In genomic region chr9:90903557-90903956, GRCm38 (mm10) we compare ENCODE assay signal across 31 mouse cellular contexts.
DNase-seq lines count a peak whose midpoint lies in the region; ATAC-seq and TF ChIP-seq lines count a peak whose summit lies in the region.
"Had no signal": no experiment of that assay in that cellular context is flagged by ENCODE, and none has a peak within 500 bp of the region (broad histone marks: within the 10 kb centered on the region; RNA-seq: fewer than 3 reads in every experiment).

No protein-coding gene starts in this region.

- ATAC-seq in forebrain, embryonic 14.5 days: no peak
- ATAC-seq in forebrain, postnatal 0 days: no peak
- ATAC-seq in midbrain, embryonic 14.5 days (ENCODE audit: low FRiP score, low TSS enrichment): no peak; the same call in 1 of the 2 replicates
- no peak for ATAC-seq in midbrain, embryonic 15.5 days (replicated peaks)
- ATAC-seq: intestine, embryonic 16.5 days; lung, postnatal 0 days had no signal

- no peaks in the 10 kb centered on the region for H3K27me3 ChIP-seq in forebrain, embryonic 14.5 days (replicated peaks; ENCODE audit: control insufficient read depth, insufficient read depth, low read length)
- no peaks in the 10 kb centered on the region for H3K27me3 ChIP-seq in forebrain, postnatal 0 days (ENCODE audit: insufficient read depth, low read length)
- H3K27me3 ChIP-seq in midbrain, embryonic 14.5 days (ENCODE audit: control insufficient read depth, insufficient read depth, low read length): peaks cover 13% of the 10 kb centered on the region
- H3K27me3 ChIP-seq in midbrain, embryonic 15.5 days (replicated peaks): 0 out of 2 replicates have a peak, but pooled peaks cover 5% of the 10 kb centered on the region
- H3K27me3 ChIP-seq: embryonic facial prominence, embryonic 12.5 days; hindbrain, embryonic 13.5 days; limb, embryonic 15.5 days; liver, embryonic 13.5 days; stomach, embryonic 15.5 days had no signal

- H3K4me1 ChIP-seq in forebrain, embryonic 14.5 days (ENCODE audit: control insufficient read depth, insufficient read depth, low read length): peaks cover 3% of the 10 kb centered on the region; the same call in 1 of the 2 replicates
- H3K4me1 ChIP-seq in forebrain, postnatal 0 days (ENCODE audit: insufficient read depth): no peaks in the 10 kb centered on the region
- H3K4me1 ChIP-seq in midbrain, embryonic 14.5 days (ENCODE audit: control insufficient read depth, insufficient read depth, low read length): no peaks in the 10 kb centered on the region
- H3K4me1 ChIP-seq in midbrain, embryonic 15.5 days: no peaks in the 10 kb centered on the region
- H3K4me1 ChIP-seq: embryonic facial prominence, embryonic 12.5 days; hindbrain, embryonic 13.5 days; limb, embryonic 15.5 days; liver, embryonic 13.5 days; stomach, embryonic 15.5 days had no signal

- H3K4me2 ChIP-seq in forebrain, embryonic 14.5 days (ENCODE audit: low read length): no peak overlapping the region
- H3K4me2 ChIP-seq in forebrain, postnatal 0 days (ENCODE audit: low read depth): no peak overlapping the region
- no peak overlapping the region for H3K4me2 ChIP-seq in midbrain, embryonic 14.5 days (ENCODE audit: low read length)
- H3K4me2 ChIP-seq in midbrain, embryonic 15.5 days: no peak overlapping the region
- H3K4me2 ChIP-seq: embryonic facial prominence, embryonic 12.5 days; heart, embryonic 11.5 days; hindbrain, embryonic 13.5 days; limb, embryonic 15.5 days; liver, embryonic 13.5 days; stomach, embryonic 15.5 days had no signal

- no peak overlapping the region for H3K9ac ChIP-seq in forebrain, embryonic 14.5 days (ENCODE audit: low read length)
- H3K9ac ChIP-seq in forebrain, postnatal 0 days: no peak overlapping the region
- H3K9ac ChIP-seq in midbrain, embryonic 14.5 days (replicated peaks; ENCODE audit: low read length): no peak overlapping the region
- no peak overlapping the region for H3K9ac ChIP-seq in midbrain, embryonic 15.5 days
- H3K9ac ChIP-seq: embryonic facial prominence, embryonic 12.5 days; hindbrain, embryonic 13.5 days; limb, embryonic 15.5 days; liver, embryonic 13.5 days; stomach, embryonic 15.5 days had no signal

- H3K4me3 ChIP-seq in forebrain, embryonic 14.5 days (ENCODE audit: low read depth, low read length): no peak overlapping the region
- H3K4me3 ChIP-seq in forebrain, postnatal 0 days (ENCODE audit: low read depth, low read length): no peak overlapping the region
- no peak overlapping the region for H3K4me3 ChIP-seq in midbrain, embryonic 14.5 days (replicated peaks; ENCODE audit: low read depth, low read length)
- no peak overlapping the region for H3K4me3 ChIP-seq in midbrain, embryonic 15.5 days
- H3K4me3 ChIP-seq: embryonic facial prominence, embryonic 12.5 days; hindbrain, embryonic 13.5 days; limb, embryonic 10.5 days; limb, embryonic 15.5 days; liver, embryonic 13.5 days; myocyte; stomach, embryonic 15.5 days had no signal

- no peak for TF ChIP-seq CTCF in forebrain, postnatal 0 days (IDR thresholded peaks at IDR 0.05; ENCODE audit: low read depth)

- no peaks in the 10 kb centered on the region for H3K36me3 ChIP-seq in forebrain, embryonic 14.5 days (ENCODE audit: control insufficient read depth, insufficient read depth, low read length)
- no peaks in the 10 kb centered on the region for H3K36me3 ChIP-seq in forebrain, postnatal 0 days (ENCODE audit: insufficient read depth)
- no peaks in the 10 kb centered on the region for H3K36me3 ChIP-seq in midbrain, embryonic 14.5 days (ENCODE audit: control insufficient read depth, insufficient read depth, low read length)
- no peaks in the 10 kb centered on the region for H3K36me3 ChIP-seq in midbrain, embryonic 15.5 days (replicated peaks)
- H3K36me3 ChIP-seq: embryonic facial prominence, embryonic 12.5 days; hindbrain, embryonic 13.5 days; limb, embryonic 10.5 days; limb, embryonic 15.5 days; liver, embryonic 13.5 days; stomach, embryonic 15.5 days had no signal

- DNase-seq in forebrain, embryonic 14.5 days (ENCODE audit: low spot score): peak; percentile 27
- DNase-seq in forebrain, postnatal 0 days: no peak
- DNase-seq in midbrain, embryonic 14.5 days: peak; percentile 48
- DNase-seq in embryo, embryonic 10.5 days (ENCODE audit: low spot score): peak; percentile 53
- no peak for DNase-seq in ovary, postnatal 36 days (ENCODE audit: low spot score)
- DNase-seq: adrenal gland, adult 8-10 months; B cell, adult 2 months; cerebellum, adult 9-10 months; cerebellum, postnatal 36 days; gastrocnemius, postnatal 25 days; heart, adult 18-20 months; heart, postnatal 4 days; kidney, adult 8-10 months; kidney, postnatal 4 days; layer of hippocampus, postnatal 36 days; liver, embryonic 13.5 days; lung, adult 18-20 months; retina, postnatal 1 day; right cerebral cortex, postnatal 25 days had no signal

- H3K27ac ChIP-seq in forebrain, embryonic 14.5 days (ENCODE audit: low read depth, low read length): no peak overlapping the region
- no peak overlapping the region for H3K27ac ChIP-seq in forebrain, postnatal 0 days (ENCODE audit: low read depth, low read length)
- no peak overlapping the region for H3K27ac ChIP-seq in midbrain, embryonic 14.5 days (replicated peaks; ENCODE audit: low read depth, low read length)
- no peak overlapping the region for H3K27ac ChIP-seq in midbrain, embryonic 15.5 days
- H3K27ac ChIP-seq: embryonic facial prominence, embryonic 12.5 days; hindbrain, embryonic 13.5 days; kidney, postnatal 0 days; limb, embryonic 10.5 days; limb, embryonic 15.5 days; liver, embryonic 13.5 days; macrophage; stomach, embryonic 15.5 days had no signal

- WGBS in forebrain, embryonic 14.5 days: 2% methylated on average over 5 of the region's 5 CpGs
- 8% methylated on average over 5 of the region's 5 CpGs for WGBS in forebrain, postnatal 0 days
- 2% methylated on average over 5 of the region's 5 CpGs for WGBS in midbrain, embryonic 14.5 days
- WGBS in midbrain, embryonic 15.5 days: 6% methylated on average over 5 of the region's 5 CpGs

- H3K9me3 ChIP-seq in forebrain, embryonic 14.5 days (replicated peaks; ENCODE audit: control insufficient read depth, low read length): no peaks in the 10 kb centered on the region
- H3K9me3 ChIP-seq in forebrain, postnatal 0 days (ENCODE audit: low read length): no peaks in the 10 kb centered on the region
- no peaks in the 10 kb centered on the region for H3K9me3 ChIP-seq in midbrain, embryonic 14.5 days (ENCODE audit: control insufficient read depth, low read length)
- no peaks in the 10 kb centered on the region for H3K9me3 ChIP-seq in midbrain, embryonic 15.5 days
- H3K9me3 ChIP-seq: embryonic facial prominence, embryonic 12.5 days; hindbrain, embryonic 13.5 days; limb, embryonic 10.5 days; limb, embryonic 15.5 days; stomach, embryonic 15.5 days had no signal

Comparison
In these comparisons a context has a peak if more than half of its experiments do, and no peak if none do; other contexts are left out.
1. DNase-seq: peak in forebrain, embryonic 14.5 days (single experiment), midbrain, embryonic 14.5 days (single experiment) and embryo, embryonic 10.5 days (single experiment); none in forebrain, postnatal 0 days (single experiment) and ovary, postnatal 36 days (single experiment).